Comparison of ENCODE assay signal across 7 mouse cellular contexts in the genomic region with DNA sequence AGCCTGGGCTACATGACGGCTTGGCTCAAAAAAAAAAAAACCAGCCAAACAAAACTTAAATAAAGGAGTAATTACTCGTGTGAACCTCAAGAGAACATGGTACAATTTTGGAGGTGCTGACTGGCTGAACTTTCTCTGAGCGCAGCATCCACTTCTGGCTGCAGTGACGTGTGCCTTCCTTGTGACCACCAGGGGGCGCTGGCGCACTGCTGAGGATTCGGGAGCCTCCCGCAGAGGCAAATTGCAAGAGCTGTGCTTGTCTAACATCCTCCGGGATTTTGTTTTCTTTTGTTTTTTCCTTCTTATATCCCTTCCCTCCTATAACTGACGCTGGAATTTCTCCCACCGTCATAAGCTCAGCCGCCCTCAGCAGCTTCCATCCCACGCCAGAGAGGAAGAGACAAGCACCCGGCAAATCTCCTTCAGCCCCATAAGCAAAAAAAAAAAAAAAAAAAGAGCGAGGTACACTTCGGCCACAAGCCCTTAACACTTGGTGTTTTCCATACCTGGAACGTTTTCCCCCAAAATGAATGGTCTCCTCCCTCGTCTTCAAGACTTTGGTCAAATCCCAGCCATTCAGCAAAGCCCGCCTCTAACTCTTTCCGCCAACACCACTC. TPM values are rescaled to one million over a fixed set of nuclear protein-coding genes. Genes with fewer than 3 reads are reported as not detected.
DNase-seq lines count a peak whose midpoint lies in the region; ATAC-seq lines count a peak whose summit lies in the region.

No protein-coding gene starts in this region.

- peaks cover 23% of the 10 kb centered on the region for H3K27me3 ChIP-seq in embryonic facial prominence, embryonic 10.5 days (replicated peaks; ENCODE audit: low read depth, poor library complexity, severe bottlenecking)
- H3K27me3 ChIP-seq in limb, embryonic 11.5 days (ENCODE audit: control insufficient read depth, insufficient read depth, low read length) = no peaks in the 10 kb centered on the region
- no peaks in the 10 kb centered on the region; the same call in 1 of the 2 replicates for H3K27me3 ChIP-seq in midbrain, embryonic 15.5 days (replicated peaks)

- H3K9me3 ChIP-seq in embryonic facial prominence, embryonic 10.5 days = peaks cover 2% of the 10 kb centered on the region; the same call in 1 of the 2 replicates
- H3K9me3 ChIP-seq in limb, embryonic 11.5 days (ENCODE audit: control insufficient read depth, low read length) = no peaks in the 10 kb centered on the region
- H3K9me3 ChIP-seq in midbrain, embryonic 15.5 days = no peaks in the 10 kb centered on the region

- H3K4me2 ChIP-seq in limb, embryonic 11.5 days (ENCODE audit: low read depth, severe bottlenecking) = peak overlapping the region; percentile 41
- H3K4me2 ChIP-seq in midbrain, embryonic 15.5 days = peak overlapping the region; percentile 57

- peaks cover 8% of the 10 kb centered on the region for H3K36me3 ChIP-seq in embryonic facial prominence, embryonic 10.5 days (replicated peaks)
- no peaks in the 10 kb centered on the region for H3K36me3 ChIP-seq in limb, embryonic 11.5 days (ENCODE audit: control insufficient read depth, insufficient read depth, low read length)
- H3K36me3 ChIP-seq in midbrain, embryonic 15.5 days (replicated peaks) = peaks cover 1% of the 10 kb centered on the region; the same call in 1 of the 2 replicates

- no peak overlapping the region for H3K27ac ChIP-seq in embryonic facial prominence, embryonic 10.5 days (replicated peaks)
- H3K27ac ChIP-seq in limb, embryonic 11.5 days (replicated peaks; ENCODE audit: low read depth, low read length) = no peak overlapping the region
- no peak overlapping the region for H3K27ac ChIP-seq in midbrain, embryonic 15.5 days

- H3K4me1 ChIP-seq in embryonic facial prominence, embryonic 10.5 days = peaks cover 4% of the 10 kb centered on the region; the same call in 1 of the 2 replicates
- no peaks in the 10 kb centered on the region; the same call in 1 of the 2 replicates for H3K4me1 ChIP-seq in limb, embryonic 11.5 days (ENCODE audit: control insufficient read depth, insufficient read depth, low read length)
- no peaks in the 10 kb centered on the region; the same call in 1 of the 2 replicates for H3K4me1 ChIP-seq in midbrain, embryonic 15.5 days

- ATAC-seq in limb, embryonic 11.5 days (ENCODE audit: insufficient number of reproducible peaks, low FRiP score, low TSS enrichment, low read depth) = peak; percentile 28; the same call in 1 of the 2 replicates
- ATAC-seq in midbrain, embryonic 15.5 days (replicated peaks) = peak; percentile 65

- peak; percentile 94 for DNase-seq in adrenal gland, postnatal 10 days
- DNase-seq in embryonic facial prominence, embryonic 10.5 days (ENCODE audit: low spot score) = peak; percentile 91
- peak; percentile 91 for DNase-seq in heart, adult 11 months
- DNase-seq in kidney, adult 18-20 months = peak; percentile 86
- peak; percentile 92 for DNase-seq in limb, embryonic 11.5 days (ENCODE audit: low spot score)
- DNase-seq in spleen, adult 18-20 months = peak; percentile 51 to 82

- peak overlapping the region; percentile 49 for H3K4me3 ChIP-seq in embryonic facial prominence, embryonic 10.5 days
- peak overlapping the region; percentile 12; the same call in 1 of the 2 replicates for H3K4me3 ChIP-seq in limb, embryonic 11.5 days (ENCODE audit: low read depth, low read length)
- H3K4me3 ChIP-seq in midbrain, embryonic 15.5 days = peak overlapping the region; percentile 33

- 12% methylated on average over 20 of the region's 20 CpGs for WGBS in embryonic facial prominence, embryonic 10.5 days
- WGBS in limb, embryonic 11.5 days = 9% methylated on average over 20 of the region's 20 CpGs
- WGBS in midbrain, embryonic 15.5 days = 9% methylated on average over 20 of the region's 20 CpGs

- H3K9ac ChIP-seq in limb, embryonic 11.5 days (ENCODE audit: low read length) = no peak overlapping the region
- peak overlapping the region; percentile 41; the same call in 1 of the 2 replicates for H3K9ac ChIP-seq in midbrain, embryonic 15.5 days

RNA-seq across cellular contexts. Expression of gene Zfp90, which starts 17.9 kb away (rescaled TPM):
- 1 to 10 TPM; 5.9 to 9.1 TPM for total RNA-seq in adrenal gland, postnatal 10 days (2021)
- polyA plus RNA-seq in embryonic facial prominence, embryonic 10.5 days (2016; fragmentation: Nextera tagmentation; extraction: Ambion mirVana) = 24.5 and 26.4 TPM in 2 replicates
- polyA plus RNA-seq in limb, embryonic 11.5 days (2014; fragmentation: Nextera tagmentation; extraction: Ambion mirVana) = 29.1 and 29.9 TPM in 2 replicates
- polyA plus RNA-seq in midbrain, embryonic 15.5 days (2015; fragmentation: Nextera tagmentation; extraction: Ambion mirVana) = 47.1 and 48.3 TPM in 2 replicates
